Mouse (Mus musculus): ENCODE measurements around the gene Cks1b. TPM values are rescaled to one million over a fixed set of nuclear protein-coding genes. Genes with fewer than 3 reads are reported as not detected.

Cks1b gene
- polyA plus RNA-seq, 1 experiment from 2014 or later, result 301 TPM

- Histone ChIP-seq H3K27ac (peak within 1 kb of the TSS; percentile 70), H3K4me1 (replicated peaks) (peaks cover 41% of the 10 kb centered on the region), H3K9me3 (replicated peaks) (0 out of 2 replicates have a peak, but pooled peaks cover 2% of the 10 kb centered on the region), H3K9ac (peak within 1 kb of the TSS; percentile 74), H3K27me3 (no peaks in the 10 kb centered on the region), H3K36me3 (peaks cover 61% of the 10 kb centered on the region), H3K4me3 (replicated peaks) (peak within 1 kb of the TSS; percentile 68), H3K4me2 (peak within 1 kb of the TSS; percentile 85)
- WGBS (ENCODE audit: insufficient replicate concordance), result 5% methylated on average over 28 of the region's 28 CpGs
- ATAC-seq (ENCODE audit: low read depth), result peak; percentile 100
- peak; percentile 97 for DNase-seq
These were observed 6.4 kb downstream of the Cks1b start, which contains the start of gene Flad1 for GRCm38 (mm10) chr3:89411490-89412393. Flad1 (minus strand) TSS chr3:89411870.

- DNase-seq (no peak), ATAC-seq (ENCODE audit: low read depth) (no peak)
- WGBS (ENCODE audit: insufficient replicate concordance), result 68% methylated on average over 10 of the region's 10 CpGs
- Histone ChIP-seq H3K27me3 (no peaks in the 10 kb centered on the region), H3K9ac (peak overlapping the region; percentile 74), H3K4me2 (peak overlapping the region; percentile 85), H3K27ac (peak overlapping the region; percentile 56; the same call in 1 of the 2 replicates), H3K36me3 (peaks cover 58% of the 10 kb centered on the region), H3K4me1 (replicated peaks) (peaks cover 32% of the 10 kb centered on the region), H3K4me3 (replicated peaks) (peak overlapping the region; percentile 68), H3K9me3 (replicated peaks) (0 out of 2 replicates have a peak, but pooled peaks cover 2% of the 10 kb centered on the region)
These were observed 7.3 kb downstream of the Cks1b start for GRCm38 (mm10) chr3:89410864-89411263.

GRCm38 (mm10) chr3:89409701-89410100 lies 8.5 kb downstream of the Cks1b start:
- ATAC-seq (ENCODE audit: low read depth), result no peak
- DNase-seq, result no peak
- no peak overlapping the region for H3K4me3 ChIP-seq (replicated peaks)
- no peak overlapping the region for H3K9ac ChIP-seq
- 78% methylated on average over 3 of the region's 3 CpGs for WGBS (ENCODE audit: insufficient replicate concordance)
- no peaks in the 10 kb centered on the region for H3K27me3 ChIP-seq
- no peak overlapping the region for H3K27ac ChIP-seq
- 0 out of 2 replicates have a peak overlapping the region, but pooled peaks have one; percentile 85 for H3K4me2 ChIP-seq
- H3K36me3 ChIP-seq, result peaks cover 57% of the 10 kb centered on the region
- peaks cover 31% of the 10 kb centered on the region for H3K4me1 ChIP-seq (replicated peaks)
- 0 out of 2 replicates have a peak, but pooled peaks cover 2% of the 10 kb centered on the region for H3K9me3 ChIP-seq (replicated peaks)

GRCm38 (mm10) chr3:89408448-89408847 lies 9.7 kb downstream of the Cks1b start:
- Histone ChIP-seq H3K36me3 (peaks cover 54% of the 10 kb centered on the region), H3K27ac (no peak overlapping the region), H3K4me3 (replicated peaks) (no peak overlapping the region), H3K4me2 (no peak overlapping the region), H3K9me3 (replicated peaks) (no peaks in the 10 kb centered on the region), H3K4me1 (replicated peaks) (peaks cover 31% of the 10 kb centered on the region), H3K27me3 (no peaks in the 10 kb centered on the region), H3K9ac (no peak overlapping the region)
- ATAC-seq (ENCODE audit: low read depth) (no peak), DNase-seq (no peak)
- WGBS (ENCODE audit: insufficient replicate concordance), result 75% methylated on average over 16 of the region's 16 CpGs

GRCm38 (mm10) chr3:89406887-89407286 lies 11.3 kb downstream of the Cks1b start:
- no peaks in the 10 kb centered on the region for H3K27me3 ChIP-seq
- WGBS (ENCODE audit: insufficient replicate concordance), result 81% methylated on average over 6 of the region's 6 CpGs
- H3K36me3 ChIP-seq, result peaks cover 64% of the 10 kb centered on the region
- no peak overlapping the region for H3K9ac ChIP-seq
- no peak overlapping the region for H3K4me3 ChIP-seq (replicated peaks)
- peaks cover 24% of the 10 kb centered on the region for H3K4me1 ChIP-seq (replicated peaks)
- H3K9me3 ChIP-seq (replicated peaks), result no peaks in the 10 kb centered on the region
- ATAC-seq (ENCODE audit: low read depth), result no peak
- no peak overlapping the region for H3K4me2 ChIP-seq
- no peak for DNase-seq
- H3K27ac ChIP-seq, result no peak overlapping the region

- Histone ChIP-seq H3K36me3 (peaks cover 64% of the 10 kb centered on the region), H3K27me3 (no peaks in the 10 kb centered on the region), H3K4me1 (replicated peaks) (0 out of 2 replicates have a peak, but pooled peaks cover 2% of the 10 kb centered on the region), H3K9ac (no peak within 1 kb of the TSS), H3K9me3 (replicated peaks) (no peaks in the 10 kb centered on the region), H3K27ac (no peak within 1 kb of the TSS), H3K4me2 (no peak within 1 kb of the TSS), H3K4me3 (replicated peaks) (no peak within 1 kb of the TSS)
- 66% methylated on average over 5 of the region's 5 CpGs for WGBS (ENCODE audit: insufficient replicate concordance)
- no peak for ATAC-seq (ENCODE audit: low read depth)
- DNase-seq, result no peak
These were observed 15.5 kb downstream of the Cks1b start, which contains the start of gene Lenep for GRCm38 (mm10) chr3:89402693-89403092. Lenep (minus strand) TSS chr3:89402793.

GRCm38 (mm10) chr3:89401329-89401728 lies 16.9 kb downstream of the Cks1b start:
- Histone ChIP-seq H3K36me3 (peaks cover 53% of the 10 kb centered on the region), H3K4me2 (no peak overlapping the region), H3K4me1 (replicated peaks) (peaks cover 9% of the 10 kb centered on the region), H3K4me3 (replicated peaks) (no peak overlapping the region), H3K27ac (no peak overlapping the region), H3K9ac (no peak overlapping the region), H3K9me3 (replicated peaks) (no peaks in the 10 kb centered on the region), H3K27me3 (no peaks in the 10 kb centered on the region)
- DNase-seq (no peak), ATAC-seq (ENCODE audit: low read depth) (no peak)
- WGBS (ENCODE audit: insufficient replicate concordance), result 82% methylated on average over 7 of the region's 7 CpGs

- ATAC-seq (ENCODE audit: low read depth) (no peak), DNase-seq (no peak)
- WGBS (ENCODE audit: insufficient replicate concordance), result under 1% methylated on average over 4 of the region's 4 CpGs
- peaks cover 20% of the 10 kb centered on the region for H3K27me3 ChIP-seq
- H3K36me3 ChIP-seq, result peaks cover 10% of the 10 kb centered on the region; the same call in 1 of the 2 replicates
- peak overlapping the region; percentile 78; the same call in 1 of the 2 replicates for H3K9ac ChIP-seq
- H3K9me3 ChIP-seq (replicated peaks), result no peaks in the 10 kb centered on the region
- peak overlapping the region; percentile 65 for H3K4me3 ChIP-seq (replicated peaks)
- H3K27ac ChIP-seq, result no peak overlapping the region
- H3K4me1 ChIP-seq (replicated peaks), result peaks cover 50% of the 10 kb centered on the region
- peak overlapping the region; percentile 94 for H3K4me2 ChIP-seq
These were observed 21.6 kb downstream of the Cks1b start for GRCm38 (mm10) chr3:89396654-89397005.

- Histone ChIP-seq H3K27ac (peak overlapping the region; percentile 39; the same call in 1 of the 2 replicates), H3K36me3 (0 out of 2 replicates have a peak, but pooled peaks cover 5% of the 10 kb centered on the region)
These were observed 22.2 kb downstream of the Cks1b start for GRCm38 (mm10) chr3:89395806-89396653.

GRCm38 (mm10) chr3:89395419-89395805 lies 22.8 kb downstream of the Cks1b start:
- peak overlapping the region; percentile 78 for H3K9ac ChIP-seq
- H3K4me2 ChIP-seq, result peak overlapping the region; percentile 94
- WGBS (ENCODE audit: insufficient replicate concordance), result 2% methylated on average over 10 of the region's 10 CpGs
- ATAC-seq (ENCODE audit: low read depth) (no peak), DNase-seq (no peak)
- H3K9me3 ChIP-seq (replicated peaks), result no peaks in the 10 kb centered on the region
- H3K27me3 ChIP-seq, result peaks cover 31% of the 10 kb centered on the region
- 0 out of 2 replicates have a peak, but pooled peaks cover 5% of the 10 kb centered on the region for H3K36me3 ChIP-seq
- peak overlapping the region; percentile 65 for H3K4me3 ChIP-seq (replicated peaks)
- H3K27ac ChIP-seq, result peak overlapping the region; percentile 83; the same call in 1 of the 2 replicates
- peaks cover 63% of the 10 kb centered on the region for H3K4me1 ChIP-seq (replicated peaks)

More at GRCm38 (mm10) chr3:89395806-89396653, 22.2 kb downstream of the Cks1b start:
- peaks cover 56% of the 10 kb centered on the region for H3K4me1 ChIP-seq (replicated peaks)
- ATAC-seq (ENCODE audit: low read depth), result no peak
- H3K4me3 ChIP-seq (replicated peaks), result peak overlapping the region; percentile 65
- WGBS (ENCODE audit: insufficient replicate concordance), result under 1% methylated on average over 43 of the region's 44 CpGs
- peak overlapping the region; percentile 94 for H3K4me2 ChIP-seq
- H3K9ac ChIP-seq, result peak overlapping the region; percentile 78
- H3K27me3 ChIP-seq, result peaks cover 26% of the 10 kb centered on the region
- H3K9me3 ChIP-seq (replicated peaks), result no peaks in the 10 kb centered on the region
- DNase-seq, result peak; percentile 58

- Histone ChIP-seq H3K9me3 (replicated peaks) (no peaks in the 10 kb centered on the region), H3K27ac (peak overlapping the region; percentile 83), H3K27me3 (peaks cover 31% of the 10 kb centered on the region), H3K9ac (peak overlapping the region; percentile 78), H3K4me2 (peak overlapping the region; percentile 94), H3K4me1 (replicated peaks) (peaks cover 68% of the 10 kb centered on the region), H3K36me3 (0 out of 2 replicates have a peak, but pooled peaks cover 4% of the 10 kb centered on the region), H3K4me3 (replicated peaks) (peak overlapping the region; percentile 65)
- ATAC-seq (ENCODE audit: low read depth) (peak; percentile 18), DNase-seq (peak; percentile 72)
- WGBS (ENCODE audit: insufficient replicate concordance), result 0% methylated on average over 12 of the region's 12 CpGs
These were observed 23.3 kb downstream of the Cks1b start for GRCm38 (mm10) chr3:89394894-89395256.

All from liver, embryonic 13.5 days (tissue).